Mouse (Mus musculus) ES-E14 (cell line): ENCODE results near the gene Gm34653. TPM values are rescaled to one million over a fixed set of nuclear protein-coding genes. Genes with fewer than 3 reads are reported as not detected.
A peak's percentile ranks its signal among the peaks of the same experiment; 100 is the strongest.
"Not testable (repeated sequence)": the region's sequence is repeated elsewhere in the genome, so short reads cannot be mapped to it uniquely, and the experiment has no call there.

Experiments
- DNase-seq: peaks from one replicate; pipeline ENCODE4 v3.0.0-alpha.2; 2013; ENCODE audit warnings: low read depth, low spot score
- H3K27ac ChIP-seq: 2 replicates; pipeline ENCODE4 v1.5.1; 2012; ENCODE audit warnings: low read depth, mild to moderate bottlenecking, low read length, moderate library complexity, mixed read lengths; ENCODE audit not compliant: poor library complexity, insufficient read depth, severe bottlenecking
- H3K36me3 ChIP-seq: 2 replicates; pipeline ENCODE4 v1.6.1; 2012; ENCODE audit warnings: mild to moderate bottlenecking, low read length, moderate library complexity, mixed read lengths; ENCODE audit not compliant: control insufficient read depth, poor library complexity, insufficient read depth, severe bottlenecking
- H3K4me1 ChIP-seq, 2 experiments: fragments of 150-350 bp in 1 of 2; sonication (generic) in 1 of 2; 2 replicates each; pipeline ENCODE4 v1.6.1; 2012; ENCODE audit warnings: low read length in 2 of 2, mild to moderate bottlenecking in 1 of 2, mixed read lengths in 1 of 2; ENCODE audit not compliant: control insufficient read depth in 2 of 2, insufficient read depth in 2 of 2, poor library complexity in 1 of 2
- H3K4me3 ChIP-seq, 2 experiments: fragments of 150-350 bp in 1 of 2; sonication (generic) in 1 of 2; 2 replicates each; pipeline ENCODE4 v1.5.1; 2012; ENCODE audit warnings: low read length in 2 of 2, low read depth in 1 of 2, mild to moderate bottlenecking in 1 of 2, mixed read lengths in 1 of 2; ENCODE audit not compliant: insufficient read depth in 1 of 2, poor library complexity in 1 of 2, severe bottlenecking in 1 of 2
- H3K9ac ChIP-seq: 2 replicates; pipeline ENCODE4 v1.6.1; 2012; ENCODE audit warnings: low read depth, mild to moderate bottlenecking, low read length, mixed read lengths; ENCODE audit not compliant: poor library complexity, insufficient read depth, severe bottlenecking
- H3K9me3 ChIP-seq: fragments of 150-350 bp; sonication (generic); 2 replicates; pipeline ENCODE4 v1.6.1; 2012; ENCODE audit warnings: low read depth, mild to moderate bottlenecking, low read length; ENCODE audit not compliant: control insufficient read depth, insufficient read depth
- CHD2 ChIP-seq: IDR thresholded peaks from 2 replicates; pipeline ENCODE4 v1.6.1; 2014; ENCODE audit warnings: mild to moderate bottlenecking, low read depth, low read length, inconsistent platforms
- HCFC1 ChIP-seq: IDR thresholded peaks from 2 replicates; pipeline ENCODE4 v1.6.1; 2012; ENCODE audit warnings: low read length, inconsistent platforms, borderline replicate concordance; ENCODE audit not compliant: insufficient read depth
- MAFK ChIP-seq: IDR thresholded peaks from 2 replicates; pipeline ENCODE4 v1.6.1; 2014; ENCODE audit warnings: mild to moderate bottlenecking, low read depth, low read length, inconsistent platforms; ENCODE audit not compliant: insufficient read depth
- ZC3H11A ChIP-seq: IDR thresholded peaks from 2 replicates; pipeline ENCODE4 v1.6.1; 2012; ENCODE audit warnings: low read depth, mild to moderate bottlenecking, inconsistent platforms, low read length, borderline replicate concordance
- ZNF384 ChIP-seq: IDR thresholded peaks from 2 replicates; pipeline ENCODE4 v1.6.1; 2012; ENCODE audit warnings: low read depth, low read length, inconsistent platforms
- in situ Hi-C, 2 experiments: fragments of 600-800 bp; cut with MboI; formaldehyde crosslinking; loops; one replicate each; pipeline ENCODE4 v1.15.1; 2025; ENCODE audit warnings: low sequenced_read_pairs in 2 of 2, inconsistent platforms in 1 of 2; ENCODE audit not compliant: unreplicated experiment in 2 of 2
- total RNA-seq: library from RNA; depleted of rRNA; stranded (reverse); fragments of 300-350 nt; gene quantifications from 2 replicates; pipeline ENCODE4 v1.2.3, GENCODE M21; 2012

Gene Gm34653
- total RNA-seq, 1 experiment = 0.62 TPM

DNA sequence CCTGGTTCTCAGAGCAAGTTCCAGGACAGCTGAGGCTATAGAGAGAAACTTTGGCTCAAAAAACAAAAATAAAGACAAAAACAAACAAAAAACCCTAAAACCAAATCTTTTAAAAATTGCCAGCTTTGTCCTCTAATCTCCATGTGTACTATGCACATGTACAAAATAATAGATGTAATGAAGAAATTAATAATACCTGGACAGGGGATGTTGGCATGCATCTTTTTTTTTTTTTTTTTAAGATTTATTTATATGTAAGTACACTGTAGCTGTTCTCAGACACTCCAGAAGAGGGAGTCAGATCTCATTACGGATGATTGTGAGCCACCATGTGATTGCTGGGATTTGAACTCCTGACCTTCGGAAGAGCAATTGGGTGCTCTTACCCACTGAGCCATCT lies 40.3 kb upstream of the Gm34653 start:
- in situ Hi-C loops, H3K4me3 ChIP-seq, H3K4me1 ChIP-seq, H3K36me3 ChIP-seq, H3K9me3 ChIP-seq, H3K9ac ChIP-seq, DNase-seq, H3K27ac ChIP-seq: not testable (repeated sequence)
- TF ChIP-seq ZNF384 = peak; percentile 69

DNA sequence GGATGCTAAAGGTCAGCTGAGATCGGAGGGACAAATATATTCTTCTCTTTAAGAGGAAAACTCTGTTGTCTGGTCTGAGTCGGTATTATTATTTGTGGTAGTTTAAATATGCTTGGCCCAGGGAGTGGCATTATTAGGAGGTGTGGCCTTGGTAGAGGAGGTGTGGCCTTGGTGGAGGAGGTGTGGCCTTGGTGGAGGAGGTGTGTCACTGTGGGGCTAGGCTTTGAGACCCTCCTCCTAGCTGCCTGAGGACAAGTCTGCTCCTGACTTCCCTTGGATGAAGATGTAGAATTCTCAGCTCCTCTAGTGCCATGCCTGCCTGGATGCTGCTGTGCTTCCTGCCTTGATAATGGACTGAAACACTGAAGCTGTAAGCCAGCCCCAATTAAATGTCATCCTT lies 38.3 kb upstream of the Gm34653 start:
- TF ChIP-seq ZNF384 (no peak), ZC3H11A (no peak), HCFC1 (no peak)

DNA sequence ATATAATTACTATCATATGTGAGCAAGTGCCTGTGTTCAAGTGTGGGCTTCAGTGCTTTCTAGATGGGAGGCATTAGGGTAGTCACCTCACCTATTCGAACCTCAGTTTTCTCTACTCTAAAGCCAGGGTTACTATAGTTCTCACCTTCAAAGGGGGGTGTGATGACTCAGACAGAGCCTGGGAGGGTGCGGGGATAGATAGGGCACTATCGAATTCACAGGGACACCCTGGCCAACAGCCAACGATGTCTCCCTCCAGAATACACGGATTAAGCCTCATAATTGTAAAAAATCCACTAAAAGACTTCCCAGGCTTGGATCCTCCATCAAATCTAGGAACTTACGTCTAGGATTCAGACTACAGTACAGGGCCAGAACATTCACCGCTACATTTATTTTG lies 37.4 kb upstream of the Gm34653 start:
- no peak overlapping the region for H3K9ac ChIP-seq
- peaks cover 4% of the 10 kb centered on the region; the same call in 1 of the 2 replicates for H3K36me3 ChIP-seq
- H3K27ac ChIP-seq = no peak overlapping the region
- no peaks in the 10 kb centered on the region for H3K9me3 ChIP-seq
- no peak for DNase-seq
- in situ Hi-C loops = no loop called here
- no peaks in the 10 kb centered on the region for H3K4me1 ChIP-seq
- H3K4me3 ChIP-seq = no peak overlapping the region
- TF ChIP-seq ZC3H11A = no peak
- TF ChIP-seq ZNF384 = no peak
- no peak for TF ChIP-seq MAFK
- TF ChIP-seq CHD2 = no peak
- no peak for TF ChIP-seq HCFC1

More for the DNA sequence above, 38.3 kb upstream of the Gm34653 start:
- peaks cover 4% of the 10 kb centered on the region; the same call in 1 of the 2 replicates for H3K36me3 ChIP-seq
- no peak overlapping the region for H3K27ac ChIP-seq
- in situ Hi-C loops = no loop called here
- H3K9me3 ChIP-seq = no peaks in the 10 kb centered on the region
- no peak for DNase-seq
- no peak overlapping the region for H3K4me3 ChIP-seq
- no peaks in the 10 kb centered on the region for H3K4me1 ChIP-seq
- no peak overlapping the region for H3K9ac ChIP-seq

DNA sequence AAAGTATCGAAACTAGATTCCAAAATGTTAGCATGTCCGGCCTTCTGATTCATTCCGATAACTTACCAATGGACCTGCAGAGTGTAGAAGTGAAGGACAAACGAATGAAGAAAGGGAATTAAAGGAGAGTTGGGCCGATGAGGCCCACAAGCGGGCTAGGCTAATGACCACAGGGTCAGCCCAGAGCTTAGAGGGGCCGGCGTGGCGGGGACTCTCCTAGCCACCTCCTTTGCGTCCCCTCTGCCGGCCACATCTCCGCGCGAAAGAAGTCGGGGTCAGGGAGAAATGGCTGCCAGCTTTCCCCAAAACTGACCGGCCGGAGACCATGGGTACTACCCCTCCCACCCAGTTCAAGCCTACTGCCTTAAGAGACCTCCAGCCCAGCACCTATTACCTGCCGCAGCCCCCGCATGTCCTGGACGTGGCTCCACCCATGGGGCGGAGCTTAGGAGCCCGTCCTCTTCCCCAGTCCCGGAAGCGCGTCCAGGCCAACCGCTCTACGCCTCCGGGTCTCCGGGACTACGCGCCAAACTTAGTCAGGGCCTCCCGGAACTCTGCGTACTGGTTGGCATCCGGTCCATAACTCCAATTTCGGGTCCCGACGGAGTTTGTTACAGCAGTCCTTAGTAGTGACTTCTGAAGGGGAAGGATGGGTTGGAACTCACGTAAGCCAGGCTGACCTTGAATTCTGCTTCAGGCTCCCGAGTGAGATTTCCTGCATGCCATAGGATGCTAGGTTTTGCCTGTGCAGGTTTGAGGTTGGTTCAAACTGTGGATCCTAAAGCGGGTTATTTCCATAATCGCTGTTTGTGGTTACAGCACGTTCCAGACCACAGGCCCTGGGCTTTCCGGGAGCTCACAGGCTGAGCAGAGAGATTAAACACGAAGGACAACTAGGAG lies 33.2 kb upstream of the Gm34653 start, which contains the start of gene Rabepk:
Gene Rabepk (minus strand): TSS at position 556 of the 900 bp plus-strand sequence.
- 0 out of 2 replicates have a peak within 1 kb of the TSS, but pooled peaks have one; percentile 14 for H3K27ac ChIP-seq
- H3K36me3 ChIP-seq = peaks cover 4% of the 10 kb centered on the region; the same call in 1 of the 2 replicates
- H3K9me3 ChIP-seq = no peaks in the 10 kb centered on the region
- peak within 1 kb of the TSS; percentile 79 to 88 for H3K4me3 ChIP-seq
- H3K9ac ChIP-seq = peak within 1 kb of the TSS; percentile 83
- peak; percentile 82 for DNase-seq
- H3K4me1 ChIP-seq = no peaks in the 10 kb centered on the region
- in situ Hi-C loops = no loop called here
- no peak for TF ChIP-seq ZC3H11A
- peak; percentile 57; the same call in 1 of the 2 replicates for TF ChIP-seq HCFC1

DNA sequence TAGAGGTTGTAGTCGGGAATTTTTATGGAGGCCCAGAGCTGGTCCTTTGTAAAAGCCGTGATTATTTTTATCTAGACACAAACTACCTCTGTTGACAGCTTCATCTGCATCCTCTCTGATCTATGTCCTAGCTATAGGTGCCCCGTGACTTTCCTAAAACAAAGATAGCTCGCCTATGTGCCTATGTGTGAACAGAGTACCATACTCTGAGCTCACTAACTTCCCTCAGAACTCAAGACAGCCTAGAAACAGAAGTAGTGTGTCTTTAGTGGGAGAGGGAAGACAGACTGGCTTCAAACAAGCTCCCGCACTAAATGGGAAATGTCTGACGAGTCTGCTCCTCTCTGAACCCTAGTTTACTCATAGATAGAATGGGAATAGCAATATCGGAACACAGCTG lies 32.4 kb upstream of the Gm34653 start:
- Histone ChIP-seq H3K4me3 (peak overlapping the region in 1 of 2 experiments; percentile 88; a peak in 2 of 4 replicates), H3K9me3 (no peaks in the 10 kb centered on the region), H3K9ac (no peak overlapping the region), H3K36me3 (peaks cover 4% of the 10 kb centered on the region), H3K27ac (no peak overlapping the region), H3K4me1 (no peaks in the 10 kb centered on the region)
- TF ChIP-seq CHD2 = no peak
- TF ChIP-seq ZC3H11A = no peak
- no peak for TF ChIP-seq HCFC1
- no peak for TF ChIP-seq MAFK
- no peak for TF ChIP-seq ZNF384
- in situ Hi-C loops = no loop called here
- DNase-seq = no peak
